Mouse (Mus musculus) embryonic fibroblast, embryonic 13.5 days (primary cell): ENCODE data around the gene Ubac2. TPM values are rescaled to one million over a fixed set of nuclear protein-coding genes. Genes with fewer than 3 reads are reported as not detected.

Experiments used
- H3K27ac ChIP-seq: 2 replicates; pipeline ENCODE4 v1.5.1; 2012; ENCODE audit warnings: low read length, control low read depth, inconsistent platforms; ENCODE audit not compliant: insufficient read depth
- H3K4me1 ChIP-seq: 2 replicates; pipeline ENCODE4 v1.6.1; 2011; ENCODE audit warnings: low read length; ENCODE audit not compliant: control insufficient read depth, insufficient read depth
- H3K4me3 ChIP-seq: 2 replicates; pipeline ENCODE4 v1.5.1; 2011; ENCODE audit warnings: mild to moderate bottlenecking, control low read depth, low read length; ENCODE audit not compliant: insufficient read depth
- CTCF ChIP-seq: IDR thresholded peaks from 2 replicates; pipeline ENCODE4 v1.5.1; 2011; ENCODE audit warnings: mild to moderate bottlenecking, control low read depth, low read length, moderate library complexity, borderline replicate concordance; ENCODE audit not compliant: insufficient read depth
- POLR2A ChIP-seq: IDR thresholded peaks from 2 replicates; pipeline ENCODE4 v1.6.1; 2011; ENCODE audit warnings: low read depth, mild to moderate bottlenecking, control low read depth, low read length, moderate library complexity
- polyA plus RNA-seq: library from polyadenylated mRNA; stranded (reverse); fragments of >200 nt; gene quantifications from 2 replicates; pipeline ENCODE4 v1.2.4, GENCODE M21; 2011; ENCODE audit warnings: low read depth; ENCODE audit not compliant: missing spikeins, insufficient read length

The Ubac2 gene
- polyA plus RNA-seq, 1 experiment = 59.3 TPM

DNA sequence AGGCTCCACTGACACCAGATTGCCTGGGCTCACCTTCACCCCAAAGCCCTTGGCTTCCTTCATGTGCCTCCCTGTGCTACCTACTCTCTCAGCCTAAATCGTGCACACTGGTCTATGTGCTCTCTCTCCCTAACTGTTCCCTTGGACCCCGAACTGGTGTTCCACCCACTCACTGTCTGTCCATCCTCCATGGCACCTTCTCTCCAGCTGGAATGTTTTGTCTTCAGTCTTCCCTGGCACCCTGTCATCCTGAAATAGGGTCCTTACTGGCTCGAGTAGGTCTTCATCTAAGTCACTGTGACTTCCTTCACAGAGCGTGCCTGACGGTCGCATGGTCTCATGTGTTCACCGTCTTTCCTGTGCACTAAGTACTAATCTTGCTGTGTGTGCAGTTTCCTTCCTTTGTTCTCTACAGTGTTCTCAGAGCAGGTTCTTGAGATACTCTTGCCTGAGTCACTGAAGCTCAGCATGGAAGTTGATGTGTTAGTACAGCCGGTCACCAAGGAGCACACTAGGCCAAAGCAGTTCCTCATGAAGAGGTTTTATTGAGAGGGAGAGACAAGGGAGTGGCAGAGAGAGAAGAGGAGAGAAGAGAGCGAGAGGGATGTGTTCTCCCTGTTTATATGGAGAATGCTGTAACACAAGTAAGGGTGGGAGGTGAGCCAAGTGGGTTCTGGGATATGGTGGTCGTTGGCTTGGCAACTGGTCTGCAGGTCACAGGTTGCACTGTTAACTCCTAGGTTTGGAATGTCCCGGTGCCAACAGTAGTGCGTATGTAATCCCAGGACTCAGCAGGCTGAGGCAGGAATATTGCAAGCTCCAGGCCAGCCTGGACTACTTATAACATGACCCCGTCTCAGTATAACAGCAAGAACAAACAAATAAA lies 114.2 kb downstream of the Ubac2 start:
- no peak overlapping the region for H3K4me3 ChIP-seq
- TF ChIP-seq POLR2A = no peak
- no peak for TF ChIP-seq CTCF
- H3K27ac ChIP-seq = no peak overlapping the region
- 0 out of 2 replicates have a peak, but pooled peaks cover 2% of the 10 kb centered on the region for H3K4me1 ChIP-seq

DNA sequence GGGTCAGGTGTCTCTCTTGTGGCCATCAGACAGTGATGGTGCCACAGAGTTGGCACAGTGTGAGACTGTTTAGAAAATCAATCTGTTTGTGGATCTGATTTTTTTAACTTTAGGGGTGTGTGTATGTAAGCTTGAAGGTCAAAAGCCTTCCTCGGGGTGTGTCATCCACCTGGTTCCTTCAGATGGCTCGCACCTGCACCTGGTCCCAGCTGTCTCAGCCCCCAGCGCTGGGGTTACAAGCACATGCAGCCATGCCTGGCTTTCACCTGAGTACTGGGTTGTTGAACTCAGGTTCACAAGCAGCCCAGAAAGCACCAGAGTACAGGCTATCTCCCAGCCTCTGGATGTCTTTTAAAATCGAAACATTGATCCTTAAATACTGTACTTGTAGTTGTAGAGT lies 115.2 kb downstream of the Ubac2 start:
- H3K4me3 ChIP-seq = no peak overlapping the region
- TF ChIP-seq CTCF (no peak), POLR2A (no peak)
- H3K4me1 ChIP-seq = no peaks in the 10 kb centered on the region
- no peak overlapping the region for H3K27ac ChIP-seq

DNA sequence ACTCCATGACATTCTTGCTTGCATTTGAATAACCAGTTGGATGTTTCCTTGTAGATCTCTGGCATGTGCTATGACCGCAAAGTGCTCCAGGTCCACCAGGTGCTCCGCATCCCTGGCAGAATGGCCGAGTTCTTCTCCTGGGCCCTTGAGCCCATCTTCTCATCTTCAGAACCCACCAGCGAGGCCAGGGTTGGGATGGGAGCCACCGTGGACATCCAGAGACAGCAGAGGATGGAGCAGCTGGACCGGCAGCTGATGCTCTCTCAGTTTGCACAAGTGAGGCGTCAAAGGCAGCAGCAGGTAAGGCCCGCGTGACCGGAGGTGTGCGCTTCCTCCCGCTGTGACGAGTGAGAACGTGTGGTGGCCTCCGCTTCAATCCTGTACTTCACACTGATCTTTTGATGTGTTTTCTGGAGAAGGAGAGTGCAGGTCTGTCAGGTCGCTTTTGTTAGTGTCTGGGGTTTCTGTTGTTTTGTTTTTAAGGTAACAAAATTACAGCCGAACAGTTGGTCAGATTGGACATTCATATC lies 115.8 kb downstream of the Ubac2 start:
- TF ChIP-seq CTCF (no peak), POLR2A (no peak)
- H3K4me3 ChIP-seq = no peak overlapping the region
- no peak overlapping the region for H3K27ac ChIP-seq
- no peaks in the 10 kb centered on the region for H3K4me1 ChIP-seq

DNA sequence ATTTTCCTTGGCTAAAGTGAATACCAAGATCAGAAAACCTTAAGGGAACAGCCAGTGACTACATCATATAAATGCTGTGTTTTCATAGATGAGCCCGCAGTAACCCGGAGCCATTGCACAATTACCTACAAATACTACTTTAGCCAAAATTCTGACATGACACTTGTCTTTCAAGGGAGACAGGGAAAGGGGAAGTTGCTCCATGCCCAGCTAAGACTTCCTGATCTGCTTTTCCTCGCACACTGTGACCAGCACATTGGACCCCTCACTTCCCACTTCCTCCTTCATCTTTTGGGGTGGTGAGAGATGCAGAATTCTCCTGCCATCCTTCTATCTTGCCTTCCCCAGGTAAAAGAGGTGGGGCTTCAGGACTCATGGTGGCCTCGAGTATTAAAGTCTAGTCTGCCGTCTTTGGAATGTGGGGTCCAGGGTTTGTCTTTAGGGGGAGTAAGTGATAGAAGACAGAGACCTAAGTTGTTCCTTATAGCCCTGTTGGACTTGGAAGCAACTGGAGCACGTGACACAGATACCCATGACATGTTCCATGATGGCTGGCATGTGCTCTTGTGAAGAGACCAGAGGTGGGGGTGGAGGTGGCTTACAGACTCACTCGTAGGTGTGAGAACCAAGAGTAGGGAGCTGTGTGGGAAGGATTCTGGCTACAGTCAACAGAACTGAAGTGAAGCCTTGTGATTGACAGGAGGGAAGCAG lies 116.6 kb downstream of the Ubac2 start:
- Histone ChIP-seq H3K27ac (no peak overlapping the region), H3K4me1 (no peaks in the 10 kb centered on the region), H3K4me3 (no peak overlapping the region)
- TF ChIP-seq POLR2A (no peak), CTCF (no peak)

DNA sequence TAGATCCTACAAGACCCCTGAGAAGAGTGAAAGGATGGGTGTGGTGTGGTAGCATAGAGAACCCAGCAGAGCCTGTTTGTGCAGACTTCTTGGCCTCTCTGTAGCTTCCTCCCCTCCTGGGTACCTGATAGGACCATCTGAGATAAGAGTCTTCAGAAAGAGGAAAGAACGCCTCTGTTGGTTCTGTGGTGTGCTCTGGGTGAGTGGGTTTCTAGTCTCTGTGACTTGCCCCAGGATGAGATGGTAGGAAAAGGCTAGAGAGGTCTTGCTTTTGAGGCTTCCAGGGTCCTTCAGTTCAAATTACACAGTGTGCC lies 117.1 kb downstream of the Ubac2 start:
- Histone ChIP-seq H3K27ac (no peak overlapping the region), H3K4me3 (no peak overlapping the region), H3K4me1 (no peaks in the 10 kb centered on the region)
- no peak for TF ChIP-seq POLR2A
- TF ChIP-seq CTCF = no peak

DNA sequence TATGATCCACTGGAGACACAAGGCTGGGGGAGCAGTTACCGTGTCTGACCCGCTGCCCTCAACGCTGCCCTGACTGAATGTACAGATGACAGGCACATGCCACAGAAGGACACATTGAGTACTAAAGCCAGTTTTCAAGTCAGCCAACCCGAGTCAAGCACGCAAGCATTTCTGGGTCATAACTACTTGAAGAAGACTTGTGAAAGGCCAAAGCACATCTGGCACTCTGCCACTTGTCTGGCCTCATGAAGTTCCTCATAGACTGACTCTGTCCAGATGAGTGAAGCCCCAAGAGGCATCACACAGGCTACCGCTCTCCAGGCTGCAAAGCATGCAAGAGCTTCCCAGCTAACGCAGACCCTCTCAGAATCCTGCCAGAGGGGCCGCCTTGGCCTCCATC lies 118.4 kb downstream of the Ubac2 start:
- TF ChIP-seq POLR2A (no peak), CTCF (no peak)
- no peaks in the 10 kb centered on the region for H3K4me1 ChIP-seq
- no peak overlapping the region for H3K27ac ChIP-seq
- H3K4me3 ChIP-seq = no peak overlapping the region

DNA sequence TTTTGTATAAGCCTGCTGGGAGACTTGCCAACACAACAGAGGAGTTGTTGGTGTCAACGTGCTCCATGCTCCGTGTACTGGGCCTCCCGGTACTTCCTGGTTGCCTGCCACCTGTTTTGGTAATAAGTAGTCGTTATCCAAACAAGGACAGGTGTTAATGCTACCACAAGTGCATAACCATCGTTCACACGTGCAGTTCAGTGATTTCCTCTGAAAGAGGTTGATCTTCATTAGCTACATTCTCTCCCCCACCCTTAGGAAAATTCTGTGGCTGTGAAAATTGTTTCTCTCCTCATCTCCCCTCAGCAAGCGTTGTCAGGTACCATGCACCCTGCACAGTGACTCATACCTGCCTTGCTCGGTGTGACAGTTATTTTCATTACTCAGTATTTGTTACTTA lies 121.0 kb downstream of the Ubac2 start:
- TF ChIP-seq POLR2A = no peak
- TF ChIP-seq CTCF = no peak
- H3K4me3 ChIP-seq = no peak overlapping the region
- H3K4me1 ChIP-seq = no peaks in the 10 kb centered on the region
- H3K27ac ChIP-seq = no peak overlapping the region

DNA sequence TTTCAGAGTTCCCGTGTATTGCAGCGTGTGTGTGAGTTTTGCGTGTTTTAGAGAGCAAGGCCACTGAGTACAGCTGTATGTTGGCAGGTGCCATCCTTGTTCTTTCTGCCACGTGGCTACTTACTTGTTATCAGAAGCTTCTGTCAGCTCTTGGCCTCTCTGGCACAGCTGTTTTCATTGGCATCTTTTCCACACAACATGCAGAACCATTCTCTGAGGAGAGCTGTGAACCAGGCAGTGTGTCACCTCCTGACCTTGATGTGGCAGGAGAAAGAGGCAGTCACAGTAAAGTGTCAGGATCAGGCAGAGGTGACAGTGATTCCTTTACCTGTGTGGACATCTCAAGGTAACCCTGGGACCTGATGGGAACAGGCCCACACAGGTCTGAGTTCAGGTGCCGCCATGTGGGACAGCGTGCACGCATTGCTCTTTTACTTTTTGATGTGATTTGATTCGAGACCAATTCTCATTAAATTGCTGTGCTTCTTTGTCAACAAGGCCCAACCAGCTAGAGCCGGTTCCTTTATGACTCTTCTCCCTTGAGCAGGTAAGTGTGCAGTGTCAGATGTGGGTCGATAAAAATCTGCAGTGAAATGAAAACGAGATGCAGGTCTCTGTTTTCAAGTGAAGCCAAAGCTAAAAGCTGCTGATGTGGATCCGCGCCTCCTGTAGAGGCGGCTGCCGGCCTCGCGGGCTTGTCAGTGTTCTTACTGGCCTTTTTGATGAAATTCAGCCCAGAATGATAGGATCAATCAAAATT lies 122.1 kb downstream of the Ubac2 start:
- H3K4me3 ChIP-seq = no peak overlapping the region
- no peak overlapping the region for H3K27ac ChIP-seq
- no peaks in the 10 kb centered on the region for H3K4me1 ChIP-seq
- TF ChIP-seq CTCF (no peak), POLR2A (no peak)

DNA sequence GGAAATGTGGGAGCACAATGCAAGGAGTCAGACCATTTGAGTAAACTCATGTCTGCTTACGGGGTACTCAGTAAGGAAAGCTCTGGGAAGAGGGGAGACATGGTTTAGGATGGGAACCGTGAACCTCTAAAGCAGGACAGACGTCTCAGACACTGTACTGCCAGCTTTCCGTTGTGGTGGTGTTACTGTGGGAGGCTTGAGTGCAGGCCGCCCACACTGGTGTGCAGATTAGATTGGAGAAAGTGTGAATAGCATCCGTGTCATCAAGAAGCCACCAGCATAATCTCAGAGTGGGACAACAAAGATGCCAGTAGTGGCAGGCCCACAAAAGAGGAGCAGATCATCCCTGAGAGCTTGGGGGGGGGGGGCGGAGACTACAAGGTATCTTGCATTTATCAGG lies 123.8 kb downstream of the Ubac2 start:
- H3K4me3 ChIP-seq = no peak overlapping the region
- TF ChIP-seq CTCF (no peak), POLR2A (no peak)
- no peak overlapping the region for H3K27ac ChIP-seq
- H3K4me1 ChIP-seq = no peaks in the 10 kb centered on the region

DNA sequence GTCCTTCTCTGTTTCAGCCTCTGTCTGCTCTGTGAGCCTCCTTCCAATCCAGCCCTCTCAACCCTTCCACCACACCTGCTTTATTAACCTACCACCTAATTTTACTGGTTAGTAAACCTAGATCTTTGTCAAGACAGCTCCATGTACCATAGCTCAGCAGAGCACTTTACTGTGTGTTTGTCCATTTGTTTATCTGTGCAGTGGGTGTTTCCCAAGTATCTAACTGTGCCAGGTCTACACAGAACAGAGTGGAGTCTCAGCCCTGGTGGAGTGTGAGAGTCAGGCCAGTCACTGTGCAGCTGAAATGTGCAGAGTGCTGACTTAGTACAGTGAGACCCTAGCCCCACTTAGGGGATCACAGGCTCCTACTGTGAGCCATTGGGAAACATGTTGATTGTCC lies 125.4 kb downstream of the Ubac2 start:
- Histone ChIP-seq H3K4me1 (no peaks in the 10 kb centered on the region), H3K4me3 (no peak overlapping the region), H3K27ac (no peak overlapping the region)
- TF ChIP-seq POLR2A = no peak
- no peak for TF ChIP-seq CTCF
